Mouse (Mus musculus) brain, embryonic 14.5 days (tissue): ENCODE measurements around the gene Zzef1.

Experiments used
- CTCF ChIP-seq: fragments of 200-500 bp; IDR thresholded peaks from 2 replicates; pipeline ENCODE4 v1.5.1; 2012; ENCODE audit warnings: inconsistent platforms, mild to moderate bottlenecking, moderate library complexity, borderline replicate concordance; ENCODE audit not compliant: insufficient read depth, insufficient read length; ENCODE audit errors: extremely low read depth
- POLR2A ChIP-seq: fragments of 200-500 bp; IDR thresholded peaks from 2 replicates; pipeline ENCODE4 v1.6.1; 2012; ENCODE audit warnings: mild to moderate bottlenecking, inconsistent platforms, borderline replicate concordance; ENCODE audit not compliant: poor library complexity, insufficient read depth, insufficient read length, severe bottlenecking; ENCODE audit errors: extremely low read depth

GRCm38 (mm10) chr11:72842731-72843130, 46.7 kb downstream of the Zzef1 start:
- no peak for TF ChIP-seq CTCF
- TF ChIP-seq POLR2A: no peak
